Mouse (Mus musculus): Measurements from ENCODE around the gene Mlx. TPM values are rescaled to one million over a fixed set of nuclear protein-coding genes. Genes with fewer than 3 reads are reported as not detected.

Mlx gene
- total RNA-seq, 2 experiments from 2014 or later, result 41.1 to 44.7 TPM

GRCm38 (mm10) chr11:101083083-101083697 is 3.9 kb upstream of the Mlx start:
- intact Hi-C loops (cut with DNase I), result loop anchor here (2.0 kb wide), 1 partner anchor 94 kb away; no protein-coding TSS in a partner anchor
- TF ChIP-seq CTCF (IDR thresholded peaks at IDR 0.05), result no peak
- no peak for DNase-seq (ENCODE audit: extremely low spot score in 1 of 2, low spot score in 2 of 2)
- Histone ChIP-seq H3K27ac (peak overlapping the region; percentile 96), H3K4me3 (peak overlapping the region; percentile 91)

GRCm38 (mm10) chr11:101084246-101084645 is 2.8 kb upstream of the Mlx start:
- TF ChIP-seq CTCF (IDR thresholded peaks at IDR 0.05), result no peak
- no peak for DNase-seq (ENCODE audit: extremely low spot score in 1 of 2, low spot score in 2 of 2)
- H3K4me3 ChIP-seq, result no peak overlapping the region
- intact Hi-C loops (cut with DNase I), result no loop called here
- no peak overlapping the region for H3K27ac ChIP-seq

- intact Hi-C loops (cut with DNase I), result no loop called here
- Histone ChIP-seq H3K4me3 (no peak overlapping the region), H3K27ac (no peak overlapping the region)
- no peak for TF ChIP-seq CTCF (IDR thresholded peaks at IDR 0.05)
- no peak for DNase-seq (ENCODE audit: extremely low spot score in 1 of 2, low spot score in 2 of 2)
Measured at GRCm38 (mm10) chr11:101084811-101085210, 2.3 kb upstream of the Mlx start.

GRCm38 (mm10) chr11:101085617-101086322 is 1.3 kb upstream of the Mlx start:
- TF ChIP-seq CTCF (IDR thresholded peaks at IDR 0.05), result no peak
- no peak for DNase-seq (ENCODE audit: extremely low spot score in 1 of 2, low spot score in 2 of 2)
- H3K27ac ChIP-seq, result no peak overlapping the region
- H3K4me3 ChIP-seq, result no peak overlapping the region
- intact Hi-C loops (cut with DNase I), result no loop called here

- peak overlapping the region; percentile 91; the same call in 1 of the 2 replicates for H3K4me3 ChIP-seq
Measured at GRCm38 (mm10) chr11:101086323-101086674, 778 bp upstream of the Mlx start.

GRCm38 (mm10) chr11:101087682-101088055 is 592 bp downstream of the Mlx start:
- no peak for TF ChIP-seq CTCF (IDR thresholded peaks at IDR 0.05)
- Histone ChIP-seq H3K27ac (peak overlapping the region; percentile 89), H3K4me3 (peak overlapping the region; percentile 91)
- intact Hi-C loops (cut with DNase I), result no loop called here
- DNase-seq (ENCODE audit: extremely low spot score in 1 of 2, low spot score in 2 of 2), result no peak

More at GRCm38 (mm10) chr11:101086323-101086674, 778 bp upstream of the Mlx start:
- intact Hi-C loops (cut with DNase I), result no loop called here
- no peak for TF ChIP-seq CTCF (IDR thresholded peaks at IDR 0.05)
- H3K27ac ChIP-seq, result peak overlapping the region; percentile 89
- no peak for DNase-seq (ENCODE audit: extremely low spot score in 1 of 2, low spot score in 2 of 2)

- TF ChIP-seq CTCF (IDR thresholded peaks at IDR 0.05), result no peak
- intact Hi-C loops (cut with DNase I), result no loop called here
- Histone ChIP-seq H3K4me3 (no peak overlapping the region), H3K27ac (no peak overlapping the region)
- DNase-seq (ENCODE audit: extremely low spot score in 1 of 2, low spot score in 2 of 2), result no peak
Measured at GRCm38 (mm10) chr11:101089931-101090330, 2.9 kb downstream of the Mlx start.

GRCm38 (mm10) chr11:101094930-101095313 is 7.8 kb downstream of the Mlx start:
- H3K4me3 ChIP-seq, result peak overlapping the region; percentile 91
- no peak for DNase-seq (ENCODE audit: extremely low spot score in 1 of 2, low spot score in 2 of 2)
- TF ChIP-seq CTCF (IDR thresholded peaks at IDR 0.05), result no peak
- intact Hi-C loops (cut with DNase I), result loop anchor here (1.0 kb wide), 1 partner anchor 82 kb away; no protein-coding TSS in a partner anchor
- no peak overlapping the region for H3K27ac ChIP-seq

GRCm38 (mm10) chr11:101095314-101096024 is 8.4 kb downstream of the Mlx start, which contains the start of gene Psmc3ip:
TSS of gene Psmc3ip (minus strand) at chr11:101095436.
- TF ChIP-seq CTCF (IDR thresholded peaks at IDR 0.05), result peak; percentile 83
- Histone ChIP-seq H3K4me3 (peak within 1 kb of the TSS; percentile 91), H3K27ac (peak within 1 kb of the TSS; percentile 92)
- intact Hi-C loops (cut with DNase I), result loop anchor here (1.0 kb wide), 1 partner anchor 82 kb away; no protein-coding TSS in a partner anchor
- DNase-seq (ENCODE audit: extremely low spot score in 1 of 2, low spot score in 2 of 2), result peak; percentile 93

GRCm38 (mm10) chr11:101098231-101098630 is 11.2 kb downstream of the Mlx start:
- intact Hi-C loops (cut with DNase I), result no loop called here
- Histone ChIP-seq H3K4me3 (no peak overlapping the region), H3K27ac (no peak overlapping the region)
- no peak for TF ChIP-seq CTCF (IDR thresholded peaks at IDR 0.05)
- no peak for DNase-seq (ENCODE audit: extremely low spot score in 1 of 2, low spot score in 2 of 2)

- Histone ChIP-seq H3K27ac (no peak overlapping the region), H3K4me3 (no peak overlapping the region)
- intact Hi-C loops (cut with DNase I), result no loop called here
- DNase-seq (ENCODE audit: extremely low spot score in 1 of 2, low spot score in 2 of 2), result no peak
- no peak for TF ChIP-seq CTCF (IDR thresholded peaks at IDR 0.05)
Measured at GRCm38 (mm10) chr11:101103011-101103410, 15.9 kb downstream of the Mlx start.

GRCm38 (mm10) chr11:101109351-101109750 is 22.3 kb downstream of the Mlx start:
- no peak overlapping the region for H3K27ac ChIP-seq
- no peak for TF ChIP-seq CTCF (IDR thresholded peaks at IDR 0.05)
- no peak for DNase-seq (ENCODE audit: extremely low spot score in 1 of 2, low spot score in 2 of 2)
- no peak overlapping the region for H3K4me3 ChIP-seq
- intact Hi-C loops (cut with DNase I), result no loop called here
